Mouse (Mus musculus) liver, embryonic 12.5 days (tissue): ENCODE data around the gene Cphx2. TPM values are rescaled to one million over a fixed set of nuclear protein-coding genes. Genes with fewer than 3 reads are reported as not detected.
"Not testable (repeated sequence)": the region's sequence is repeated elsewhere in the genome, so short reads cannot be mapped to it uniquely, and the experiment has no call there.

Experiments used
- ATAC-seq: fragments of 200-750 bp; cut with Nextera tagmentation; 2 replicates; pipeline ENCODE4 v1.8.0; 2017; ENCODE audit warnings: moderate number of reproducible peaks, mild to moderate bottlenecking, moderate library complexity
- H3K27ac ChIP-seq: fragments of 300-500 bp; sonication (generic); 2 replicates; pipeline ENCODE4 v1.5.1; 2016; ENCODE audit warnings: mild to moderate bottlenecking
- H3K27me3 ChIP-seq: fragments of 300-500 bp; sonication (generic); replicated peaks from 2 replicates; pipeline ENCODE4 v1.6.1; 2016; ENCODE audit warnings: mild to moderate bottlenecking, moderate library complexity
- H3K36me3 ChIP-seq: fragments of 300-500 bp; sonication (generic); 2 replicates; pipeline ENCODE4 v1.6.1; 2016; ENCODE audit warnings: mild to moderate bottlenecking, moderate library complexity
- H3K4me1 ChIP-seq: fragments of 300-500 bp; sonication (generic); 2 replicates; pipeline ENCODE4 v1.6.1; 2016
- H3K4me2 ChIP-seq: fragments of 300-500 bp; sonication (generic); 2 replicates; pipeline ENCODE4 v1.6.1; 2016; ENCODE audit warnings: mild to moderate bottlenecking, moderate library complexity
- H3K4me3 ChIP-seq: fragments of 300-500 bp; sonication (generic); 2 replicates; pipeline ENCODE4 v1.5.1; 2016; ENCODE audit warnings: mild to moderate bottlenecking, moderate library complexity
- H3K9ac ChIP-seq: fragments of 300-500 bp; sonication (generic); 2 replicates; pipeline ENCODE4 v1.6.1; 2016; ENCODE audit warnings: mild to moderate bottlenecking, moderate library complexity
- H3K9me3 ChIP-seq: fragments of 300-500 bp; sonication (generic); replicated peaks from 2 replicates; pipeline ENCODE4 v1.6.1; 2016; ENCODE audit warnings: mild to moderate bottlenecking, moderate library complexity
- WGBS: fragments of 180-500 bp; shearing (Covaris S2); methylation state at CpG from one replicate; pipeline ENCODE4 v1.1.7; 2016; ENCODE audit not compliant: insufficient replicate concordance; 5-methylcytosine and 5-hydroxymethylcytosine counted together
- polyA plus RNA-seq: library from polyadenylated mRNA; unstranded; fragments of >200 nt; fragmentation: Nextera tagmentation; extraction: Ambion mirVana; gene quantifications from 2 replicates; pipeline ENCODE4 v1.2.1, GENCODE M21; 2016

Cphx2 gene
- polyA plus RNA-seq, 1 experiment from 2014 or later = not detected

DNA sequence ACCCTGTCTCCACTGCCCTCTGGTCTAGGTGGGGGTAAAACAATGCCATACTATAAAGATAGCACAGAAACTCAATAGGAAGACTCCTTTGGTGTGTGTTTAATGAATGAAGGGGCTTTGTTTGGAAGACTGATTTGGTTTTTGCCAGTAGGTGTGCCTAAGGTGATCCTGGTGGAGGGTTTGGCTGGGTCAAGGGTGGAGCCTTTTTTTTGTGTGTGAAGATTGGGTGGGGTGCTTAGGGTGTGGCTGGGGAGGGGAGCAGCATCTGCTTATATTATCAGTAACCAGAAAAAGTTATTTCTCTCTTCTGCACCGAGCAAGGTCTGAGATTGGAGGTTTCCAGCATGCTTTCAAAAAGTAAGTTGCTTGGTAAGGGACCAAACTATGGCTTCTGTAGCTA lies 681 bp downstream of the Cphx2 start, which contains the start of gene Cphx3:
Gene Cphx3, plus strand, starts transcription at position 301 of the 400 bp plus-strand sequence.
- not testable (repeated sequence) for H3K9ac ChIP-seq, H3K4me3 ChIP-seq, ATAC-seq, H3K4me2 ChIP-seq, H3K27me3 ChIP-seq, H3K4me1 ChIP-seq, H3K36me3 ChIP-seq, H3K9me3 ChIP-seq, H3K27ac ChIP-seq
- no CpG with 5 or more reads among the region's 1 CpGs for WGBS

DNA sequence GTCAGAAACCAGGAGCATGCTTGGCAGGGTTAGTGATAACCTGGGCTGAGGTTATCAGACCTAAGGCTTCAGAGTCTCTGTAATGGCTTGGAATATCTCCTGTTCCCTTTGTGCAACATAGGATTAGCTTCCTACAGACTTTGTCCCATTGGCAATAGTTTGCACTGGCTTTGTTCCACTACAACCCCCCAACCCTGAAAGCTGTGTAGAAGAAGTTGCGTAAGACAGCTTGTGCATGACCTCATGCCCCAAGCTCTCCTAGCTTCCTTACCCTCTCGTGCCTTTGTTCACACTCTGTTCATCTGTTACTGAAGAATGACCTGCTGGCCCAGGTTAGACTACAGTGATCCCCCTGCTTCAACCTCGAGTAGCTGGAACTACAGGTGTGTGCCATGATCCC lies 16.3 kb downstream of the Cphx2 start:
- WGBS = no CpG with 5 or more reads among the region's 3 CpGs
- not testable (repeated sequence) for H3K4me2 ChIP-seq, H3K27me3 ChIP-seq, H3K27ac ChIP-seq, H3K36me3 ChIP-seq, ATAC-seq, H3K9me3 ChIP-seq, H3K9ac ChIP-seq, H3K4me1 ChIP-seq, H3K4me3 ChIP-seq

DNA sequence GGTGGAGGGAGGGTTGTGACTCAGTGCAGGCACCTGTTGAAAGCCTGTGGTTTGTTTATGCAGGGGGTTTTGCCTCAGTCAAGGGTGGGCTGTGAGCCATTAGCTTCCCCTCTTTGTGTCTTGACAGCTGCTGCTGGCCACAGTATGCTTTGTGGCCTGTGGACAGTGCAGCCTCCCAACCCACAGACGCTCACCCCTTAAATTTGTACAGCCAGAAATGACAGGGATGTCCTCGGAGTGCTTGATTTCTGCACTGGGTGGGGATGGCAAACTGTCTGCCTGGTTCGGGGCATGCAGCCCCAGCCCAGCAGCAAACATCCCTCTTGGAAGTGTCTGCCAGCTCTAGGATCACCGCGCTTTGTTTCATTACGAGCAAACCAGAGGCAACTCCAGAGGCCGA lies 36.8 kb downstream of the Cphx2 start, which contains the start of gene Duxbl2:
Gene Duxbl2, plus strand, starts transcription at position 200 of the 400 bp plus-strand sequence.
- not testable (repeated sequence) for H3K36me3 ChIP-seq, H3K4me1 ChIP-seq, ATAC-seq, H3K27me3 ChIP-seq, H3K4me2 ChIP-seq, H3K27ac ChIP-seq, H3K4me3 ChIP-seq, H3K9ac ChIP-seq, H3K9me3 ChIP-seq
- no CpG with 5 or more reads among the region's 7 CpGs for WGBS

GRCm38 (mm10) chr14:26118550-26119000 lies 37.3 kb downstream of the Cphx2 start:
- not testable (repeated sequence) for H3K27ac ChIP-seq, ATAC-seq, H3K4me2 ChIP-seq, H3K4me3 ChIP-seq, H3K36me3 ChIP-seq, H3K9me3 ChIP-seq, H3K4me1 ChIP-seq, H3K9ac ChIP-seq, H3K27me3 ChIP-seq
- no CpG with 5 or more reads among the region's 18 CpGs for WGBS

DNA sequence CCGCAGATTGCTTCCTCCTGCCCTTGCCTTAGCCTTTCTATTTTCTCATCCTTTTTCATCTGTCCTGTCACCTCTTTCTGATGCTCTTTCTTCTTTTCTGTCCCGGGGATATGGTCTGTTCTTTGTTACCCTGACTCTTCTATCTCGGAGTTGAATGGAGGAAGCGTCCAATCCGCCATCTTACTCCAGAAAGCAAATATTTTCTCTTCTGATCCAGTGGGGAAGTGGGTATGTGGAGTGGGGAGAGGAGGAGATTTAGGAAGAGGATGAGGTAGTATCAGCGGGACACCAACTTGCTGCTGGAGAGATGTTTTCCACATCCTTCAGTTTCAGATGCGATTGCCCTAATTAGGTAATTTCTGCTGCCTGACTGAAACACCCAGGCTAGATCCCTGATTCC lies 37.8 kb downstream of the Cphx2 start:
- not testable (repeated sequence) for H3K4me1 ChIP-seq, H3K4me3 ChIP-seq, H3K9ac ChIP-seq, H3K9me3 ChIP-seq, H3K27ac ChIP-seq, H3K4me2 ChIP-seq, ATAC-seq, H3K27me3 ChIP-seq, H3K36me3 ChIP-seq
- no CpG with 5 or more reads among the region's 7 CpGs for WGBS

Other genes starting within 250 kb of the Cphx2 start
- 10.1 and 10.5 TPM in 2 replicates for gene Anxa11, start 239.4 kb upstream of the Cphx2 start, polyA plus RNA-seq
- 0.84 TPM in 1 of 2 replicates, not detected in the other for gene Plac9a, start 178.4 kb upstream of the Cphx2 start, polyA plus RNA-seq
- gene Tmem254a, start 153.8 kb upstream of the Cphx2 start, polyA plus RNA-seq = 0.92 and 1.4 TPM in 2 replicates
- not detected in 2 replicates for gene Cphx1, start 143.2 kb upstream of the Cphx2 start, polyA plus RNA-seq
- 0.20 TPM in 1 of 2 replicates, not detected in the other for gene Duxbl1, start 102.9 kb upstream of the Cphx2 start, polyA plus RNA-seq
- 0.26 and 1.3 TPM in 2 replicates for gene Gm9780, start 38.8 kb upstream of the Cphx2 start, polyA plus RNA-seq
- gene Tmem254c, start 14.2 kb upstream of the Cphx2 start, polyA plus RNA-seq = 12.9 and 13.0 TPM in 2 replicates
- not detected in 2 replicates for gene Cphx3, start 781 bp downstream of the Cphx2 start, polyA plus RNA-seq
- gene Duxbl2, start 36.8 kb downstream of the Cphx2 start, polyA plus RNA-seq = 0.42 TPM in 1 of 2 replicates, not detected in the other
- 2.1 and 3.0 TPM in 2 replicates for gene Plac9b, start 101.0 kb downstream of the Cphx2 start, polyA plus RNA-seq
- gene Tmem254b, start 125.5 kb downstream of the Cphx2 start, polyA plus RNA-seq = 20.8 and 22.5 TPM in 2 replicates
- gene Duxbl3, start 176.4 kb downstream of the Cphx2 start, polyA plus RNA-seq = 0.19 and 0.32 TPM in 2 replicates